In genomic region chr4:132259248-132259647, GRCm38 (mm10) we compare ENCODE assay signal across 9 mouse cellular contexts. TPM values are rescaled to one million over a fixed set of nuclear protein-coding genes. Genes with fewer than 3 reads are reported as not detected.
DNase-seq lines count a peak whose midpoint lies in the region; ATAC-seq and TF ChIP-seq lines count a peak whose summit lies in the region.
"Had no signal": no experiment of that assay in that cellular context is flagged by ENCODE, and none has a peak within 500 bp of the region (broad histone marks: within the 10 kb centered on the region; RNA-seq: fewer than 3 reads in every experiment).

No protein-coding gene starts in this region.

- WGBS in forebrain, embryonic 15.5 days, result 91% methylated on average over 4 of the region's 4 CpGs
- 96% methylated on average over 4 of the region's 4 CpGs for WGBS in forebrain, embryonic 10.5 days
- 50% methylated on average over 4 of the region's 4 CpGs for WGBS in kidney, postnatal 0 days
- WGBS in midbrain, embryonic 14.5 days, result 94% methylated on average over 4 of the region's 4 CpGs

- H3K4me3 ChIP-seq in forebrain, embryonic 15.5 days, result no peak overlapping the region
- no peak overlapping the region for H3K4me3 ChIP-seq in forebrain, embryonic 10.5 days
- no peak overlapping the region for H3K4me3 ChIP-seq in kidney, postnatal 0 days (replicated peaks; ENCODE audit: low read depth, low read length)
- 0 out of 2 replicates have a peak overlapping the region, but pooled peaks have one; percentile 75 for H3K4me3 ChIP-seq in midbrain, embryonic 14.5 days (replicated peaks; ENCODE audit: low read depth, low read length)

- TF ChIP-seq CTCF in kidney, postnatal 0 days (IDR thresholded peaks at IDR 0.05; ENCODE audit: low read depth), result no peak

- H3K4me2 ChIP-seq in forebrain, embryonic 15.5 days (replicated peaks), result no peak overlapping the region
- H3K4me2 ChIP-seq in kidney, postnatal 0 days (ENCODE audit: low read length), result peak overlapping the region; percentile 90; the same call in 1 of the 2 replicates
- H3K4me2 ChIP-seq in midbrain, embryonic 14.5 days (ENCODE audit: low read length), result no peak overlapping the region

- H3K4me1 ChIP-seq in forebrain, embryonic 15.5 days, result peaks cover 26% of the 10 kb centered on the region
- peaks cover 30% of the 10 kb centered on the region for H3K4me1 ChIP-seq in forebrain, embryonic 10.5 days
- H3K4me1 ChIP-seq in kidney, postnatal 0 days (replicated peaks; ENCODE audit: insufficient read depth, low read length), result peaks cover 5% of the 10 kb centered on the region; the same call in 1 of the 2 replicates
- H3K4me1 ChIP-seq in midbrain, embryonic 14.5 days (ENCODE audit: control insufficient read depth, insufficient read depth, low read length), result peaks cover 20% of the 10 kb centered on the region

- H3K36me3 ChIP-seq in forebrain, embryonic 15.5 days, result no peaks in the 10 kb centered on the region
- H3K36me3 ChIP-seq in forebrain, embryonic 10.5 days (replicated peaks), result peaks cover 16% of the 10 kb centered on the region
- no peaks in the 10 kb centered on the region for H3K36me3 ChIP-seq in kidney, postnatal 0 days (ENCODE audit: insufficient read depth, low read length)
- no peaks in the 10 kb centered on the region for H3K36me3 ChIP-seq in midbrain, embryonic 14.5 days (ENCODE audit: control insufficient read depth, insufficient read depth, low read length)

- no peak overlapping the region; the same call in 1 of the 2 replicates for H3K27ac ChIP-seq in forebrain, embryonic 15.5 days (replicated peaks)
- no peak overlapping the region for H3K27ac ChIP-seq in forebrain, embryonic 10.5 days
- H3K27ac ChIP-seq in kidney, postnatal 0 days, result peak overlapping the region; percentile 97; the same call in 1 of the 2 replicates
- no peak overlapping the region for H3K27ac ChIP-seq in midbrain, embryonic 14.5 days (replicated peaks; ENCODE audit: low read depth, low read length)

- 0 out of 2 replicates have a peak overlapping the region, but pooled peaks have one; percentile 4 for H3K9ac ChIP-seq in forebrain, embryonic 15.5 days (replicated peaks)
- 0 out of 2 replicates have a peak overlapping the region, but pooled peaks have one; percentile 10 for H3K9ac ChIP-seq in kidney, postnatal 0 days (ENCODE audit: low read depth, low read length)
- peak overlapping the region; percentile 4; the same call in 1 of the 2 replicates for H3K9ac ChIP-seq in midbrain, embryonic 14.5 days (replicated peaks; ENCODE audit: low read length)

- ATAC-seq in forebrain, embryonic 15.5 days (replicated peaks), result no peak
- no peak for ATAC-seq in kidney, postnatal 0 days (replicated peaks; ENCODE audit: low FRiP score, low read depth)
- ATAC-seq in midbrain, embryonic 14.5 days (ENCODE audit: low FRiP score, low TSS enrichment), result no peak

- H3K9me3 ChIP-seq in forebrain, embryonic 15.5 days, result no peaks in the 10 kb centered on the region
- no peaks in the 10 kb centered on the region for H3K9me3 ChIP-seq in forebrain, embryonic 10.5 days
- H3K9me3 ChIP-seq in kidney, postnatal 0 days (replicated peaks; ENCODE audit: low read length), result no peaks in the 10 kb centered on the region
- no peaks in the 10 kb centered on the region for H3K9me3 ChIP-seq in midbrain, embryonic 14.5 days (ENCODE audit: control insufficient read depth, low read length)

- H3K27me3 ChIP-seq in forebrain, embryonic 15.5 days, result no peaks in the 10 kb centered on the region
- no peaks in the 10 kb centered on the region for H3K27me3 ChIP-seq in forebrain, embryonic 10.5 days (ENCODE audit: poor library complexity, severe bottlenecking)
- no peaks in the 10 kb centered on the region for H3K27me3 ChIP-seq in kidney, postnatal 0 days (ENCODE audit: insufficient read depth, low read length)
- H3K27me3 ChIP-seq in midbrain, embryonic 14.5 days (ENCODE audit: control insufficient read depth, insufficient read depth, low read length), result no peaks in the 10 kb centered on the region

- no peak for DNase-seq in forebrain, embryonic 10.5 days (ENCODE audit: extremely low spot score, low spot score)
- DNase-seq in kidney, postnatal 0 days (ENCODE audit: low spot score), result no peak
- DNase-seq in kidney, adult 8-10 months, result no peak
- peak; percentile 74 for DNase-seq in fat pad, adult 2 months (ENCODE audit: extremely low read depth, low read depth, low spot score)
- no peak for DNase-seq in midbrain, embryonic 14.5 days
- DNase-seq in testis, postnatal 10 days (ENCODE audit: low spot score), result no peak
- no peak for DNase-seq in urinary bladder, adult 18-20 months (ENCODE audit: low spot score in 2 of 2)
- DNase-seq: cerebellum, adult 2 months had no signal

RNA-seq across cellular contexts. Expression of gene Gmeb1, which starts 2.2 kb away (rescaled TPM):
- polyA plus RNA-seq in forebrain, embryonic 15.5 days (2015; fragmentation: Nextera tagmentation; extraction: Ambion mirVana), result 50.8 and 53.3 TPM in 2 replicates
- polyA plus RNA-seq in forebrain, embryonic 10.5 days (2016; fragmentation: Nextera tagmentation; extraction: Ambion mirVana), result 45.4 and 50.6 TPM in 2 replicates
- 21.9 and 24.3 TPM in 2 replicates for polyA plus RNA-seq in kidney, postnatal 0 days (2015; fragmentation: Nextera tagmentation; extraction: Ambion mirVana)
- 31.6 and 46.5 TPM in 2 replicates for polyA plus RNA-seq in midbrain, embryonic 14.5 days (2014; fragmentation: Nextera tagmentation; extraction: Ambion mirVana)

RNA-seq across cellular contexts. Expression of gene Taf12, which starts 14.9 kb away (rescaled TPM):
- polyA plus RNA-seq in forebrain, embryonic 15.5 days (2015; fragmentation: Nextera tagmentation; extraction: Ambion mirVana), result 44.6 and 50.5 TPM in 2 replicates
- polyA plus RNA-seq in forebrain, embryonic 10.5 days (2016; fragmentation: Nextera tagmentation; extraction: Ambion mirVana), result 71.0 and 73.1 TPM in 2 replicates
- polyA plus RNA-seq in kidney, postnatal 0 days (2015; fragmentation: Nextera tagmentation; extraction: Ambion mirVana), result 38.1 and 39.0 TPM in 2 replicates
- polyA plus RNA-seq in midbrain, embryonic 14.5 days (2014; fragmentation: Nextera tagmentation; extraction: Ambion mirVana), result 45.7 and 50.6 TPM in 2 replicates

RNA-seq across cellular contexts. Expression of gene Rab42, which starts 43.9 kb away (rescaled TPM):
- polyA plus RNA-seq in forebrain, embryonic 15.5 days (2015; fragmentation: Nextera tagmentation; extraction: Ambion mirVana), result 0.60 and 1.0 TPM in 2 replicates
- polyA plus RNA-seq in forebrain, embryonic 10.5 days (2016; fragmentation: Nextera tagmentation; extraction: Ambion mirVana), result 0.97 and 1.2 TPM in 2 replicates
- 2.4 and 3.0 TPM in 2 replicates for polyA plus RNA-seq in kidney, postnatal 0 days (2015; fragmentation: Nextera tagmentation; extraction: Ambion mirVana)
- polyA plus RNA-seq in midbrain, embryonic 14.5 days (2014; fragmentation: Nextera tagmentation; extraction: Ambion mirVana), result 1.3 TPM in 2 replicates

RNA-seq across cellular contexts. Expression of gene Ythdf2, which starts 47.1 kb away (rescaled TPM):
- polyA plus RNA-seq in forebrain, embryonic 15.5 days (2015; fragmentation: Nextera tagmentation; extraction: Ambion mirVana), result 151 and 160 TPM in 2 replicates
- polyA plus RNA-seq in forebrain, embryonic 10.5 days (2016; fragmentation: Nextera tagmentation; extraction: Ambion mirVana), result 142 and 151 TPM in 2 replicates
- polyA plus RNA-seq in kidney, postnatal 0 days (2015; fragmentation: Nextera tagmentation; extraction: Ambion mirVana), result 87.7 and 89.4 TPM in 2 replicates
- polyA plus RNA-seq in midbrain, embryonic 14.5 days (2014; fragmentation: Nextera tagmentation; extraction: Ambion mirVana), result 130 and 169 TPM in 2 replicates
